Mouse (Mus musculus): ENCODE measurements around the gene Nsfl1c.

GRCm38 (mm10) chr2:151519000-151519399 lies 25.0 kb downstream of the Nsfl1c start:
- TF ChIP-seq CTCF (IDR thresholded peaks at IDR 0.05; ENCODE audit: control insufficient read depth, insufficient read depth, insufficient replicate concordance, low read depth, low read length) (no peak), POLR2A (IDR thresholded peaks at IDR 0.05; ENCODE audit: control insufficient read depth, low read depth, low read length) (no peak)

All from testis, adult 2 months (tissue).